Mouse (Mus musculus): Measurements from ENCODE around the gene Palm2. TPM values are rescaled to one million over a fixed set of nuclear protein-coding genes. Genes with fewer than 3 reads are reported as not detected.

Gene Palm2
- polyA plus RNA-seq, 1 experiment = 5.2 TPM

DNA sequence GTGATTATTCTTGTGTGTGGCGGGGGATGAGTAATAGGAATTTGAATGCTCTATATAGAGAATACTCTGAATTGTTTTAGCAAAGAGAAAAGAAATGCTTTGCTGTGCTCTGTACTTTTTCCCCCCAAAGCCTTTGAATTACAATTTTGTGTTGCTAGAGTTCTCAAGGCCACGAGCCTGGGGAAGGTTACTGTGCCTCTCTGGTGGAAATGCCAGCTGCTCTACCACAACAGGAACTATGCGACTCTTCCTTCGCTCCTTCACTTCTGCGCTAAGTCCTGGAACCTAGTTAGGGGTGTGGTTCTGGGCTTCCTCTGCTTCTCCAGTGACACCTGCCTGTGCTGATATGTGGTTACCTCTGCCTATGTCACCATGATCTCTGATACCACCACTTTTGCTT lies 178.7 kb downstream of the Palm2 start:
- Histone ChIP-seq H3K27me3 (ENCODE audit: control insufficient read depth, insufficient read depth, insufficient read length) (no peaks in the 10 kb centered on the region), H3K4me3 (no peak overlapping the region), H3K36me3 (ENCODE audit: control insufficient read depth, insufficient read depth) (no peaks in the 10 kb centered on the region), H3K4me2 (ENCODE audit: low read depth) (peak overlapping the region; percentile 54), H3ac (ENCODE audit: control insufficient read depth, insufficient read length) (no peak overlapping the region), H3K79me2 (ENCODE audit: control insufficient read depth, insufficient read depth) (peaks cover 97% of the 10 kb centered on the region)
- TF ChIP-seq TCF12 (IDR thresholded peaks at IDR 0.05; ENCODE audit: insufficient read depth, poor library complexity, severe bottlenecking) = no peak
- peak in 1 of 3 experiments; percentile 35 for TF ChIP-seq MYOG (IDR thresholded peaks at IDR 0.05; ENCODE audit: control insufficient read depth in 1 of 3, insufficient read depth in 1 of 3, insufficient read length in 2 of 3, low read depth in 2 of 3)

DNA sequence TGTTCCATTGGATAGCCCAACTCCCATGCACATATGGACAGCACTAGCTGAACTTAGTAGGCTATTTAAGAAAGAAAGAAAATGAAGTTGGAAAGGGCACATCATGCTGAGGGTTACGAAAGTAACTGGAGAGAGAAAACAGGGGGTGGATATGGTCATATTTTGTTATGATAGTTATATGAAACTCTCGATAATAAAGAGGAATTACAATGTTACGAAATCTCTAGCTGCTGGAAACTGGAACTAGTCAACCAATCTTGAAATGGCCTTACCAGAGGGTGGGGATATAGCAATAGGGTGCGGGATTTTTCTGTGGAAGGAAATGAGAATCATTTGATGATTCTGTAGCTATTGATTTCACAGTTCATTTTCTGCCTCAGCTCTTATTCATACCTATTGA lies 180.6 kb downstream of the Palm2 start:
- Histone ChIP-seq H3K4me3 (no peak overlapping the region), H3K27me3 (ENCODE audit: control insufficient read depth, insufficient read depth, insufficient read length) (no peaks in the 10 kb centered on the region), H3K36me3 (ENCODE audit: control insufficient read depth, insufficient read depth) (no peaks in the 10 kb centered on the region), H3ac (ENCODE audit: control insufficient read depth, insufficient read length) (no peak overlapping the region), H3K4me2 (ENCODE audit: low read depth) (no peak overlapping the region), H3K79me2 (ENCODE audit: control insufficient read depth, insufficient read depth) (peaks cover 97% of the 10 kb centered on the region)
- TF ChIP-seq E2F4 (IDR thresholded peaks at IDR 0.05; ENCODE audit: insufficient read depth) = no peak
- no peak for TF ChIP-seq TCF3 (IDR thresholded peaks at IDR 0.05; ENCODE audit: insufficient read length, low read depth)
- TF ChIP-seq MYOG (IDR thresholded peaks at IDR 0.05; ENCODE audit: control insufficient read depth in 1 of 3, insufficient read depth in 1 of 3, insufficient read length in 2 of 3, low read depth in 2 of 3) = no peak
- TF ChIP-seq CEBPB (IDR thresholded peaks at IDR 0.05; ENCODE audit: insufficient read depth, poor library complexity, severe bottlenecking) = no peak
- TF ChIP-seq USF1 (IDR thresholded peaks at IDR 0.05; ENCODE audit: low read depth) = no peak
- no peak for TF ChIP-seq SRF (IDR thresholded peaks at IDR 0.05; ENCODE audit: control insufficient read depth, insufficient read length, low read depth)
- TF ChIP-seq MYOD1 (IDR thresholded peaks at IDR 0.05; ENCODE audit: control insufficient read depth in 1 of 3, insufficient read length in 2 of 3, low read depth in 2 of 3) = no peak

DNA sequence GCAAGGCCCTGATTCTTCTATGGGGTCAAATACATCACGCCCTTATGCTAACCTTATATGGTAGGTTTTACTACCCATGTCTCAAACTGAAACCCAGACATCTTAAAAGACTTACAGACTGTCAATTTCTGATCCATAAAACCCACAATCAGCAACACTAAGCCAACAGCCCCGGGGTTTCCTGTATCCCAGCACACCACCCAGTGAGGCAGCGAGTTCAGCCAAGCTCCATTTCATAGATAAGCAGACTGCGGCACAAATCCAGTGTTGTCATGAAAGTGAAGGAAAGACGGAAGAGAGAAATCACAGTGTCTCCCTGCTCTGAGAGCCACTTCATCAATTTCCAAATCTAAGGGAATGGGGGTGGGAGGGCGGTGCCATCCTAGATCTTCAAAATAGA lies 184.7 kb downstream of the Palm2 start:
- H3K27me3 ChIP-seq (ENCODE audit: control insufficient read depth, insufficient read depth, insufficient read length) = no peaks in the 10 kb centered on the region
- H3K4me3 ChIP-seq = no peak overlapping the region
- TF ChIP-seq E2F4 (IDR thresholded peaks at IDR 0.05; ENCODE audit: insufficient read depth) (no peak), POLR2AphosphoS2 (IDR thresholded peaks at IDR 0.05; ENCODE audit: insufficient read length, low read depth) (no peak), USF1 (IDR thresholded peaks at IDR 0.05; ENCODE audit: low read depth) (no peak), MYOD1 (IDR thresholded peaks at IDR 0.05; ENCODE audit: control insufficient read depth in 1 of 3, insufficient read length in 2 of 3, low read depth in 2 of 3) (no peak), MYOG (IDR thresholded peaks at IDR 0.05; ENCODE audit: control insufficient read depth in 1 of 3, insufficient read depth in 1 of 3, insufficient read length in 2 of 3, low read depth in 2 of 3) (no peak), SRF (IDR thresholded peaks at IDR 0.05; ENCODE audit: control insufficient read depth, insufficient read length, low read depth) (no peak), CEBPB (IDR thresholded peaks at IDR 0.05; ENCODE audit: insufficient read depth, poor library complexity, severe bottlenecking) (no peak), TCF3 (IDR thresholded peaks at IDR 0.05; ENCODE audit: insufficient read length, low read depth) (no peak), TCF12 (IDR thresholded peaks at IDR 0.05; ENCODE audit: insufficient read depth, poor library complexity, severe bottlenecking) (no peak), POLR2A (IDR thresholded peaks at IDR 0.05; ENCODE audit: insufficient read length, low read depth) (no peak), MAX (IDR thresholded peaks at IDR 0.05; ENCODE audit: low read depth) (no peak), REST (IDR thresholded peaks at IDR 0.05; ENCODE audit: insufficient read depth, insufficient read length) (no peak)

DNA sequence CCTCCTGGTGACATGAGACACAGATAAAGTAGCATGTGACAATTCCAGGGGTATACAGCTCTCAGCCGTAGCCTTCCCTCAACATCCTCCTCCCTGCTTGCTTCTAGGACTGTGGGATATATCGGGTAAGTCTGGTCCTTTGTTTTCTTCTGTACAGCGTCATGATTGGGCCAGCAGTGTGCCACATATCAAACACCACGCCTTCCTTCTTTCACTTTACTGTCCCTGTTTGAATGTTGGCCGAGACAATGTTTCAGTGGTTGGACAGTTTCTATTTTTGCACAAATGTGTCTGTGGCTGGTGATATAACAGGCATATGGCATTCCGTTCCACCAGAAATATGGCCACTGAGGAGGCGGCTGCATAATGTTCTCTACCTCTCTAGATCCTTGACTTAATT lies 188.8 kb downstream of the Palm2 start:
- H3K4me2 ChIP-seq (ENCODE audit: low read depth) = peak overlapping the region; percentile 54
- no peaks in the 10 kb centered on the region for H3K27me3 ChIP-seq (ENCODE audit: control insufficient read depth, insufficient read depth, insufficient read length)
- H3K79me2 ChIP-seq (ENCODE audit: control insufficient read depth, insufficient read depth) = peaks cover 94% of the 10 kb centered on the region
- TF ChIP-seq POLR2AphosphoS2 (IDR thresholded peaks at IDR 0.05; ENCODE audit: insufficient read length, low read depth) (no peak), SRF (IDR thresholded peaks at IDR 0.05; ENCODE audit: control insufficient read depth, insufficient read length, low read depth) (no peak), MYOD1 (IDR thresholded peaks at IDR 0.05; ENCODE audit: control insufficient read depth in 1 of 3, insufficient read length in 2 of 3, low read depth in 2 of 3) (no peak)
- no peak overlapping the region for H3K4me3 ChIP-seq
- H3ac ChIP-seq (ENCODE audit: control insufficient read depth, insufficient read length) = no peak overlapping the region
- peaks cover 12% of the 10 kb centered on the region for H3K36me3 ChIP-seq (ENCODE audit: control insufficient read depth, insufficient read depth)

More for the DNA sequence above, 184.7 kb downstream of the Palm2 start:
- Histone ChIP-seq H3K36me3 (ENCODE audit: control insufficient read depth, insufficient read depth) (peaks cover 12% of the 10 kb centered on the region), H3ac (ENCODE audit: control insufficient read depth, insufficient read length) (no peak overlapping the region), H3K4me2 (ENCODE audit: low read depth) (no peak overlapping the region), H3K79me2 (ENCODE audit: control insufficient read depth, insufficient read depth) (peaks cover 100% of the 10 kb centered on the region)

DNA sequence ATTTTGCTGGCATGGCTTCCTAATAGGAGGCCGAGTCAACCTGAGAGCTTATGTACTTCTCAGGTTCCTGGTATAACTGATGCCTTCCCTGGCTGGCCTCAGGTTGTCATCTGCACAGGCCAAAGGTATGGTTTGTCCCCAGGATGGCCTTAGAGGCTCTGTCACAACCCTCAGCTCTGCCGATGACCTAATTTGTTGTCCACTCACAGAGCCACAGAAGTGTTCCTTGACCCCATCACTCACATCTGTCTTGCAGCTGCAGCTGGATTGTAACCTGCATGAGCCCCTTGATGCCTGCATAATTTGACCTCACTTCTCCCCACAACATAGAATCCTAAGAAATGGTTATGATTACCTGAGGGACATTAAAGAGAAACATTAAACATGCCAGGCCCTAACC lies 190.8 kb downstream of the Palm2 start:
- Histone ChIP-seq H3K27me3 (ENCODE audit: control insufficient read depth, insufficient read depth, insufficient read length) (no peaks in the 10 kb centered on the region), H3K4me2 (ENCODE audit: low read depth) (no peak overlapping the region), H3K36me3 (ENCODE audit: control insufficient read depth, insufficient read depth) (peaks cover 12% of the 10 kb centered on the region), H3ac (ENCODE audit: control insufficient read depth, insufficient read length) (no peak overlapping the region), H3K4me3 (no peak overlapping the region), H3K79me2 (ENCODE audit: control insufficient read depth, insufficient read depth) (peaks cover 93% of the 10 kb centered on the region)
- TF ChIP-seq POLR2A (IDR thresholded peaks at IDR 0.05; ENCODE audit: insufficient read length, low read depth) (no peak), CEBPB (IDR thresholded peaks at IDR 0.05; ENCODE audit: insufficient read depth, poor library complexity, severe bottlenecking) (no peak), MAX (IDR thresholded peaks at IDR 0.05; ENCODE audit: low read depth) (no peak), MYOG (IDR thresholded peaks at IDR 0.05; ENCODE audit: control insufficient read depth in 1 of 3, insufficient read depth in 1 of 3, insufficient read length in 2 of 3, low read depth in 2 of 3) (no peak), MYOD1 (IDR thresholded peaks at IDR 0.05; ENCODE audit: control insufficient read depth in 1 of 3, insufficient read length in 2 of 3, low read depth in 2 of 3) (no peak), TCF3 (IDR thresholded peaks at IDR 0.05; ENCODE audit: insufficient read length, low read depth) (no peak), USF1 (IDR thresholded peaks at IDR 0.05; ENCODE audit: low read depth) (no peak), TCF12 (IDR thresholded peaks at IDR 0.05; ENCODE audit: insufficient read depth, poor library complexity, severe bottlenecking) (no peak), POLR2AphosphoS2 (IDR thresholded peaks at IDR 0.05; ENCODE audit: insufficient read length, low read depth) (no peak)

Data from myocyte (in vitro differentiated cells).